Mouse (Mus musculus) v-Abl transformed pro-B cells (cell line): ENCODE results near the gene Robo3.

Experiments used
- in situ Hi-C, 2 experiments: fragments of 400-800 bp; cut with MboI; formaldehyde crosslinking; loops; one replicate each; pipeline ENCODE4 v1.15.1; 2025; ENCODE audit not compliant: unreplicated experiment in 2 of 2

Gene Robo3

GRCm38 (mm10) chr9:37432026-37432666 lies 900 bp downstream of the Robo3 start:
- in situ Hi-C loops = loop anchor here (5.0 to 10.0 kb wide), 2 partner anchors 500 to 503 kb away; no protein-coding TSS in a partner anchor

GRCm38 (mm10) chr9:37430582-37430981 lies 2.5 kb downstream of the Robo3 start:
- in situ Hi-C loops = loop anchor here (5.0 to 10.0 kb wide), 2 partner anchors 502 to 504 kb away; no protein-coding TSS in a partner anchor

GRCm38 (mm10) chr9:37429326-37429725 lies 3.7 kb downstream of the Robo3 start:
- in situ Hi-C loops = no loop called here

GRCm38 (mm10) chr9:37421239-37421638 lies 11.8 kb downstream of the Robo3 start:
- in situ Hi-C loops = no loop called here

- in situ Hi-C loops = no loop called here
These were observed 12.4 kb downstream of the Robo3 start for GRCm38 (mm10) chr9:37420676-37421075.

- in situ Hi-C loops = no loop called here
These were observed 14.3 kb downstream of the Robo3 start for GRCm38 (mm10) chr9:37418791-37419190.

GRCm38 (mm10) chr9:37414666-37415065 lies 18.4 kb downstream of the Robo3 start:
- in situ Hi-C loops = no loop called here

- in situ Hi-C loops = no loop called here
These were observed 20.1 kb downstream of the Robo3 start for GRCm38 (mm10) chr9:37412989-37413388.

GRCm38 (mm10) chr9:37409698-37410445 lies 23.2 kb downstream of the Robo3 start:
- in situ Hi-C loops = no loop called here

GRCm38 (mm10) chr9:37407850-37408502 lies 25.1 kb downstream of the Robo3 start:
- in situ Hi-C loops = no loop called here

GRCm38 (mm10) chr9:37406372-37406771 lies 26.7 kb downstream of the Robo3 start:
- in situ Hi-C loops = no loop called here

- in situ Hi-C loops = no loop called here
These were observed 30.0 kb downstream of the Robo3 start for GRCm38 (mm10) chr9:37403011-37403410.

- in situ Hi-C loops = no loop called here
These were observed 30.5 kb downstream of the Robo3 start for GRCm38 (mm10) chr9:37402501-37402900.

- in situ Hi-C loops = no loop called here
These were observed 31.2 kb downstream of the Robo3 start, which contains the start of gene Robo4 for GRCm38 (mm10) chr9:37401802-37402201. Robo4 (plus strand) TSS chr9:37401897.

GRCm38 (mm10) chr9:37400585-37400984 lies 32.5 kb downstream of the Robo3 start:
- in situ Hi-C loops = no loop called here

GRCm38 (mm10) chr9:37393482-37394131 lies 39.4 kb downstream of the Robo3 start:
- in situ Hi-C loops = no loop called here

- in situ Hi-C loops = no loop called here
These were observed 41.0 kb downstream of the Robo3 start for GRCm38 (mm10) chr9:37392071-37392470.

- in situ Hi-C loops = no loop called here
These were observed 42.2 kb downstream of the Robo3 start for GRCm38 (mm10) chr9:37390891-37391290.

GRCm38 (mm10) chr9:37384284-37385182 lies 48.5 kb downstream of the Robo3 start:
- in situ Hi-C loops = no loop called here

GRCm38 (mm10) chr9:37383161-37383560 lies 49.9 kb downstream of the Robo3 start:
- in situ Hi-C loops = no loop called here
